Mouse (Mus musculus) thymus, postnatal 10 days (tissue): ENCODE results near the gene Suox.
"Not testable (repeated sequence)": the region's sequence is repeated elsewhere in the genome, so short reads cannot be mapped to it uniquely, and the experiment has no call there.

Source experiments
- DNase-seq, 2 experiments: peaks; one replicate each; pipeline ENCODE4 v3.0.0; 2021; ENCODE audit warnings: low spot score in 2 of 2

The Suox gene

DNA sequence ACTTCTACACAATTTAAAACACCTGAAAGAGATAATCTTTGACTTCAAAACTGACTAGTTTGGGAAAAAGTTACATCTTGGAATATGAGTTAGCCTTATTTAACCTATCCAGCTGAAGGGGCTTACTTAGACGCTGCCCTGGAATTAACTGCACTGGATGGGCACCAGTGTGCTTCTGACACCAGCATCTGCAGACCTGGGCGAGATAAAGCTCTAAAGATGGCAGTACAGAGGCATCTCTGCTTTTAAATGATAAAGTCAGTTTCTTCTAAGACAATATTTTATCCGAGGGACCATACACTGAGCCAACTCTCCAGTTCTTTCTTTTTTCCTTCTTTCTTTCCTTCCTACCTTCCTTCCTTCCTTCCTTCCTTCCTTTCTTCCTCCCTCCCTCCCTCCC is 9.1 kb downstream of the Suox start:
- no peak for DNase-seq

DNA sequence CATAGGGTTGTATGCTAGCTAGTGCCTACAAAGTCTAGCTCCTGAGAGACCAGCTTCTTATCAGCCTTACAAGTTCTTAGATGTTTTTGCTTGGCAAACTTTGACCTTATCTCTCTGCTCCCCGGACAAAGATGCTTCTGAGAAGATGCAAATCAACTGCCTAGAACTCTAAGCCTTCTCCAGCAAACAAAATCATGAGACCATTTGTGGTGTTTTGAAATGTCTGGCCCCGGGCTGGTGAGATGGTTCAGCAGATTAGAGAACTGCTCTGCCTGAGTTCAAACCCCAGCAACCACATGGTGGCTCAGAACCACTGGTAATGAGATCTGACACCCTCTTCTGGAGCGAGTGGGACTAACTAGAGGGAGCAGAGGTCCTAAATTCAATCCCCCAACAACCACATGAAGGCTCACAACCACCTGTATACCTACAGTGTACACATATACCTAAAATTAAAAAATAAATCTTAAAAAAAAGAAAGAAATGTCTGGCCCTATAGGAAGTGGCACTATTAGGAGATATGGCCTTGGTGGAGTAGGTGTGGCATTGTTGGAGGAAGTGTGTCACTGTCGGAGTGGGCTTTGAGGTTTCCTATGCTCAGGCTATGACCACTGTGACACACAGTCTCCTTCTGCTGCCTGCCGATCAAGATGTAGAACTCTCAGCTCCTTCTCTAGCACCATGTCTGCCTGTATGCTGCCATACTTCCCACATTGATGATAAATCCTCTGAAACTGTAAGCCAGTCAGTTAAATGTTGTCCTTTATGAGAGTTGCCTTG is 10.2 kb downstream of the Suox start:
- DNase-seq: no peak

DNA sequence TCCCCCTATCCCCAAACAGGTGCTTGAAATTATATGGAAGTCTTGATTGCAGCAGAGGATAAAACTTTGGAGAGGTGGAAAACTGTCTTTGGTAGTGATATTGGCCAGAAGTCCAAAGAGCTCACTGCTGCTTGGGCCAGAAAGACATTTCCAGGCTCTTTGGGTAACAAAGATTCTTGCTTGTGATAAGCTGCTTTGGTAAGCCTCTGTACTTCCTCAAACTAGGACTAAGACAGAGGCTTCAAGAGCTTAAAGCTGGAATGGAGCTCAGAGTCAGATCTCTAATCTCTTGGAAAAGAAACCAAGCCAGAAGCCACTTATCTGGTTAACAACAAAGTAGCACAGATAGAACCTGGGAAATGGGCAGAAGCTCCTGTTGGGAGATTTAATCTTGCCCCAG is 11.4 kb downstream of the Suox start:
- DNase-seq: no peak

DNA sequence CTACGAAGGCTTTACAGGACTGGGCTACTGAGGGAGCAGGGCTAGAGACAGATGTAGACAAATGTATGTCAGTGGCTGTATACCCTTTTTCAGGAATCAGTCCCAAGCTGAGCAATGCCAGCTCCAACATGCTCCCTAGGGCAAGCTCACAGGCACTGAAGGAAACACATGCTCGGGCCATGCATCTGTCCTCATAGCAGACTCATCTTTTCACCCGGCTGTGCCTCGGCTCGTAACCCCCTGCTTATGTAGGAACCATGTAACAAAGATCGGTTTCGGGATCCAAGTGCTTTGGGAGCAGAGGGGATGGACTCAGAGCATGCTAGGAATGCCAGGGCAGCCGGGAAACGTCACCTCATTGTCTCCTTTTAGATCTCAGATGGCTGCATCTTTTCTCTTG is 14.4 kb downstream of the Suox start:
- no peak for DNase-seq

DNA sequence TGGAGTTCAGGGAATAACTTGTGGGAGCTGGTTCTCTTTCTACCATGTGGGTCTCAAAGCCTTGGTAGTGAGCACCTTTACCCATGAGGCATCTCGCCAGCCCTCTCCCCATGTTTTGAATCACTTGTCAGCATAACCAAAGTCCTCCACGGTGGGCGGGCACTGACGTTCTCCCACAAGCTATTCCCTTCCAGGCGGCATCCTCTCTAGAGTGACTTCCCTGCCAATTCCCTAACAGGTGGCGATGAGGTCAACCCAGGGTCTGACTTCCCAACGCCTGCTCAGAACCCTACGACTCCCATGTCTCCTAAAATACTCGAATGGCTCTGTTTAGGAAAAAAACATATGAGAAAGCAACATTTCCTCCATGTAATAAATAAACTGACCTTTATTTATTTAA is 16.0 kb downstream of the Suox start:
- DNase-seq: no peak

DNA sequence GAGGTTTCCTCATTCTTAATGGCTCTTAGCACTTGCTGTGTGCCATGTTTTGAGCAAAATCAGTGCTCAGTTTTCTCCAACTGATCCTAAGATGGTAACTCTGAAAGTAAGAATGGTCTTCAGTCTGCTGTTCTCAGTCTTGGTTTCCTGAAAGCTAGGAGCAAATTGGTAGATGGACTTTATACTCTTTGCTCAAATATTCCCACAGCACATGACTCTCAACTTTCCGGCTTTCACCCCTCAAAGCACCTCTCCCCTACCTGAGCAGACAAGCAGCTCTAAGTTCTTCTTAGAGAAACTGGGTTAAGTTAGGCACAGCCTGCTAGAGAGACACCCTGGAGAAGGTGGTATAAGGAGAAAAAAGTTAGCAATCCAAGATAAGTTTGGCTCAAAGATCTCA is 17.1 kb downstream of the Suox start:
- DNase-seq: no peak

DNA sequence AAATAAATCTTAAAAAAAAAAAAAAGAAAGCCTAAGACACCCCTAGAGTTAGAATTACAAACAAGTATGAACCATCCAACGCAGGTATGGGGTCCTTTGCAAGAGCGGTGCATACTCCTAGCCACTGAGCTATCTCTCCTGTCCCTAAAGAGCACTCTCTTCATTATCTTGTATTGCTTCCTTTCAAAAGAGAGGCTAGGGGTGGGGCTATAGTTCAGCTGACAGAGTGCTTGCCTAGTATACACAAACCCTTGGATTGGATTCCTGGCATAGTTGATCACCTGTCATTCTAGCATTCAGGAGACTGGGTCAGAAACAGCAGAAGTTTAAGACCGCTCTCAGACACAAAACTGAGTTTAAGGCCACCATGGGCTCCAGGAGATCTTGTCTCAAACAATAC is 18.6 kb downstream of the Suox start:
- DNase-seq: no peak

DNA sequence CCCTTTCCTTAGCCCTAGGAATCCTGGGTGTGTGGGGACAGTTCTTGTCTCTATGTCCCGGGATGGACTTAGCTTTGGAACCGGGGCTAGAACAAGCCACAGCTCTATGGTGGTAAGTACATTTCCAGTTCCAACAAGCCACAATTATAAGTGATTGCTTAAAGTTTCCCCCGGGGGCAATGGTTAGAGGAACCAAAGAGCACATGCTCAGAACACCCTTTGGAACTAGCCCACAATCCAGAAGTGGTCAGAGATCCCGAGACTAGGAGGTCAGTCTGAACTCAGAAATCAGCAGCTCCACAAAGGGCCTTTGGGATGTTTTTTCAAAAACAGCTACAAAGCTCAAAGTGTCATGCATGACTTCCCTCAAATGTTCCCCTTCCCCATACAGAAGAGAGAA is 20.0 kb downstream of the Suox start:
- DNase-seq: no peak

DNA sequence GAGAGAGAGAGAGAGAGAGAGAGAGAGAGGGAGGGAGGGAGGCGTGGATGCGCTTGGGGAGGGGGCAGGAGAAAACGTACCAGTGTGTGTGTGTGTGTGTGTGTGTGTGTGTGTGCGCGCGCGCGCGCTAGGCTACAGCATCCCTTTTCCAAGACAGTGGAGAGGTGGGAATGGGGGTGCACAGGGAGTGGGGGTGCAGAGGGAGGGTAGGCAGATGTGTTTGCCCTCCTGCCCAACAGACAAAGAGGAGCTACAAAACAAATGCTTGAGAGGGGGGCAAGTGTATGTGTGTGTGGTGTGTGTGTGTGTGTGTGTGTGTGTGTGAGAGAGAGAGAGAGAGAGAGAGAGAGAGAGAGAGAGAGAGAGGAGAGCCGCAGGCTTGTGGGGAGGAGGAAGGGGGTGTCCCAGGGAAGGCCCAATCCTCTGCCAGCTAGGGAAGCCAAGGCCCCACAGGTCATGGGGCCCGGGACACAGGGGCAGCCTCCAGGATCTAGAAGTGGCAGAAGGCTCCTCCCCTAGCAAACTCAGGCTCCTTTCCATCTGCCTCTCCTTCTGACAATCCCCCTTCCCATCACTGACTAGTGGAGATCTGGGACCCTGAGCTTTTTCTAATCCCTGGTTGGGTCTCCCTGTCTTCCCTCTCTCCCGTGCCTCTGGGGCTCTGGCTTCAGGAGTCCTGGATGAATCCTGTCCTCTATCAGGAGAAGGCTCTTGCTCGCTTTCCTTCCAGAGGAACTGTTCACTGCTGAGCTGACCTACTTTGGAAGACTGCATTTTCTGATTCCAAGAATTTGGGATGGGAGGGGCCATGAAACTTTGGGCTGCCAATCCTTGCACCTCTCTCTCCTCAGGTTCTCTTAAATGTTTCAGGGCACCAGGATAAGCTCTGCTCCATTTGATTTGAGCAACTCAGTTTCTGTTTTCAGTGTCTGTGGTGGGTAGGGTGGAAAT is 27.5 kb downstream of the Suox start:
- peak in 1 of 2 experiments; percentile 35 for DNase-seq

DNA sequence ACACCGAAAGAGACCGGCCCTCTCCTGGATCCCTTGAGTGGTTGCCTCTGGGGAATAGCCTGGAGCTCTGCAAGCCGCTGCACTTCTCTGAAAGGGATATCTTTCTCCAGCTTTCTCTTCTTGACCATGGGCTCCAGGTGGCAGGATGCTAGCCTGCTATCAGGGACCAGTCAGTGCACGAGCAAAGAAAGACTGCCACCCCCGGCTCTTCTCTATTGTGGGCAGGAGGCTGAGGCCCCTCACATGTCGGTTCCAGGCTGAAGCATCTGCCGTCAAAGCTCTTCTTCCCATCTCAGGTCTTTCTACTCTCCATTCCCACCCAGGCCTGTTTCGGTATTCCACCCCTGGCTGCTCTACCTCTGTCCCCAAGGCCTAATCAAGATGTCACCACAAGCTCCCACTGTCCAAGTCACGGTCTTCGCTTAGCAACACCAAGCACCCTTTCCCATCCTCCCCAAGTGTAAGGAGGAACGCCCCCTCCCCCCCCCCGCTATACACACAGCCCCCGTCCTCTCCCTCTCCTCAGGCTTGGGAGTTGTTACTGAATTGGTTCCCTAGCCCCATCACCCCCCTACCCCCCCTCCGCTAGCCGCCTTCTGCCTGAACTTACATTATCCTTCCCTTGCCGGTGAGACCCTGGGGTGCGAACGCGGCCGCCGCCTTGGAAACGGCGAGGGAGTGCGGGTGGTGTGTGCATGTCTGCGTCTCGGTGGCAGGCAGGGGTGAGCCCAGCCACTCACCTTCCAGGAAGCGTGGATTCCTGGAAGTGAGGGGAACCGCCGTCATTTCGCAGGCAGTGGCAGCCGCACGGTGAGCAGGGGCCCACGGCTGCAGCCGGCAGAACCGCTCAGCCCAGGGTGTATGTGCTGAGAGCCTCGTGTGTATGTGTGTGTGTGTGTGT is 28.5 kb downstream of the Suox start, which contains the start of gene Ikzf4:
Gene Ikzf4, minus strand, starts transcription at position 881 of the 901 bp plus-strand sequence.
- DNase-seq: peak; percentile 27 to 38

DNA sequence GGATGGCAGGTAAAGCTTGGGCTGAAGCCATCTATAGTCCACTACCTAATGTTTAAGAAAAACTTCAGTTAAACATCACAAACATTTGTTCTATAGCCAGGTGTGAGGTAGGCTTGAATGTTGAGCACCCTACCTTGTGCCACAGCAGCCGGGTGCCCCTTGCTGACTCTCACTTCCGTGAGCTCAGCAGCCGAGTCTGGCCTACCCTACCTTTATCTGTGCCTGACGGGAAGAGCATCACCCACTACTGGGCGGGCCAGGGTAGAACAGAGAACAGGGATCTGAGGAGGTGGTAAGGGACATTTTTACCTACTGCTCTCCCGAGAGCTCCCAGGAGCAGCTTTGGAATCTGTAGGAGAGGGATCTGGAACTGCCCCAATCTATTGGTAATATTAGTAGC is 31.1 kb downstream of the Suox start:
- no peak for DNase-seq

DNA sequence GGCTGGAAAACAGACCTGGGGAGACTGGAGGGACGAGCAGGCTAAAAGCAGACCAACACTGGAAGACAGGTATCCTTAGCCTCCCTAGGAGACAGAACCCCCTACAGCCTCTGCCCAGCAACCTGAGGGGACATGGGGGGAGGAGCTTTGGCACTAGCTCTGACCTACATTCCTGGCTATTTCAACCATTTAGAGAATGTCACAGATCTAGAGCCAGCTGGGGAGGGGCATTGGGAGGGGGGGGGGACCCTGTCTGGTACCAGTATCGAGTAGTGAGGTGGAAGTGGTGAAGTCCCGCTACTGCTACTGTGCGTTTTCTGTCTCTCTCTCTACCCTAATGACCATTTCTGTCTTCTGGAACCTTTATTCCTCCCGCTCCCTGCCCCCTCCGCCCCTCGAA is 32.0 kb downstream of the Suox start:
- no peak for DNase-seq

DNA sequence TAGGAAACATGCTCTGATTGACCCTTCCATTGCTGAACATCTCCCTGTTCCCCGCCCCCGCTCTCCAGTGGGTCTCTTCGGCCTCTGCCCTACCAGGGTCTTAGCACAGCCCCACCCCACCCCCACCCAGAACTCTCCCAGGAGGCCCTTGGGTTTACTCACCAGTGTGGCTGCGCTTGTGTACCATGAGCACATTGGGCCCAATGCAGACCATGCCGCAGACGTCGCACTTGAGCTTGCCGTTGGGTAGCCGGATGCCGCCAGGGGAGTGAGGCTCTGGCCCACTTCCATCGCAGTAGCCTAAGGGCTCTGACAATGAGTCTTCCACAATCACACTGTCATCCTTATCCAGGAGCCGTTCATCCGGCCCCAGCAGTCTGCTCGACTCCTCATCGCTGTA is 33.0 kb downstream of the Suox start:
- no peak for DNase-seq

DNA sequence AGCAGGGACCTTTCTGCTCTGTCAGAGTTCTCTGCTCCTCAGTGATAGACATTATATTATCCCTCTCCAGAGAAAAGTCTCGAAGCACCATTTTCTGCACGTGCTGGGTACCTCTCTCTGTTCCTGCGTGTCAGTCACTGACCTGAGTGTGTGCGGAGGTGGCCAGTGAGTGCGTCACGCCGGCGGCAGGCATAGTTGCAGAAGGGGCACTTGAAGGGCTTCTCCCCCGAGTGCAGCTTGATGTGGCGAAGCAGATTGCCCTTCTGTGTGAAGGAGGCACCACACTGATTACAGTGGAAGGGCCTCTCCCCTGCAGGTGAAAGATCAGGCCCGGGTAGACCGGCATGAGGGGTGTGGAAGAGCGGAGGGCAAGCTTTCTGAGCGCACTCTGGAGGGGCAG is 33.9 kb downstream of the Suox start:
- DNase-seq: no peak

DNA sequence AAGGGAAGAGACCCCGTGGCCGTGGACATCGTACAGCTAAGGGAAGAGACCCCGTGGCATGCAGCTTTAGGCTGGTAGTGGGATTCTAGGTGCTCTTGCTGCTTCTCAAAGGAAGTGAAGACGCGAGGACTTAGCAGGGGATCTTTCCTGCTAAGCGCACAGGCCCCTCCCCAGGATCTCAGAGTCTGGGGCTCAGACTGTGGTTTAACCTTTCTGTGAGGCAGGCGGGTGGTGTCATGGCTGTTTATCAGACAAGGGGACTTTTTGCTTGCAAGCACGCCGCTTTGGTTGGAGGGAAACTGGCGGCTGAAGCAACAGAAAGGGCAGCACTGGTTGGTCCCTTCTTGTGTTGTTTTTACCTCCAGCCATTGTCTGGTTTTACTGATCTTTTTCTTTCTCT is 36.9 kb downstream of the Suox start:
- peak; percentile 72 to 74 for DNase-seq

DNA sequence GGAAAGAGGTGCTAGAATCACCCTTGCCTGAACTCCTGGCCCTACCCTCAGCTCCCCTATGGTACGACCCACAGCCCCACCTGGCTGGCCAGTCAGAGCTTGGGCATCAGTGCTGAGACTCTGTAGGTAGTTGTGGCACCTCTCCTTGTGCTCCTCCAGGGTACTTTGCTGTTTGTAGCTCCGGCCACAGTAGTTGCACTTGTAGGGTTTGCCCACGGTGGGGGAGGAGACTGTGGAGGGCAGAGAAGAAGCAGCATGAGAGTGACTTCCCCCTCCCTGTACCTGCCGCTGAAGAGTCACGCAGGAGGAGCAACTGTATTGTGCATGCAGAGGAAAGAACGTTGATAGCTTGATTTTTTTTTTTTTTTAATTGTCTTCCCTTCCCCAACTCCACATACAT is 37.3 kb downstream of the Suox start:
- DNase-seq: peak; percentile 46 to 53

DNA sequence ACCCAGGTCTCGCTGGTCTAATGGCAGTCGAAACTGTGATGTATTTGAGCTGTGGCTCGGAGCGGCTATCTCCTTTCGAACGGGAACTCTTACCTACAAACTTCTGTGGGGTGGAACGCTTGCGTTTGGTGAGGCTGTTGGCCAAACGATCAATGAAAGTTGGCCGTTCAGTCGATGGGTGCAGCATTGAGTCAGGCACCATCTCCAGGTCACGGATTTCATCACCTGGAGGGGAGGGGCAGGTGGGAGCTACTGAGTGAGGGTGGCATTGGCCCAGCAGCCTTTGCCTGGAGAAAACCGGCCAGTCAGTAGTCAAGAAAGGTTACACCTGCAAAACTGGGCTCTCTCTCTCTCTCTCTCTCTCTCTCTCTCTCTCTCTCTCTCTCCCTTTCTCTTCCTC is 38.2 kb downstream of the Suox start:
- no peak for DNase-seq

DNA sequence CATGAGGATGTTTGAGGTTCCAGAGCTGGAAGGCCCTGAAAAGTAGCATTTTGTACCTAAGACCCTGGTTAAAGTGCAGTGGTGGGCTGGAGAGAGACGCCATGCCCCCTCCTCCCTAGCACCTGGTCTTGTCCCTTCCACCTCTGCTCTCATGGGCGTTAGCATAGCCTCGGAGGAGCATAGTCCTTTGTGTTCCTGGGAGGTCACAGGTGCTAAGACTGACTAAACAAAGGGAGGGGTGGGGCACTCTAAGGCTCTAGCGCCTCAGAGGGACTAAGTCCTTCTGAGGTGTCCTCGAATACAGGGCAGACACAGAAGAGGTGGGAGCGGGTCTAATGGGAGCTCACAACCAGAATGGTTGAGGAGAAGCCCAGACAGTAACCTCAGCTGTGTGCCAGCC is 42.3 kb downstream of the Suox start:
- DNase-seq: no peak

DNA sequence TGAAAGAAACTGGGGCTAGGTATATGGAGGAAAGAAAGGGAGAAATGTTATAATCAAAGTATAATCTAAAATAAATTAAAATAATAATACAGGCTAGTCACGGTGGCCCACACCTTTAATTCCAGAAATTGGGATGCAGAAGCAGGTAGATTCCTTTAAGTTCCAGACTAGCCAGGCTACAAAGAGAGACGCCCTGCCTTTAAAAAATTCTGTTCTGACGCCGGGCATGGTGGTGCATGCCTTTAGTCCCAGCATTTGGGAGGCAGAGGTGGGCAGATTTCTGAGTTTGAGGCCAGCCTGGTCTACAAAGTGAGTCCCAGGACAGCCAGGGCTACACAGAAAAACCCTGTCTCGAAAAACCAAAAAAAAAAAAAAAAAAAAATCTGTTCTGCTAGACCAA is 43.6 kb downstream of the Suox start:
- not testable (repeated sequence) for DNase-seq

DNA sequence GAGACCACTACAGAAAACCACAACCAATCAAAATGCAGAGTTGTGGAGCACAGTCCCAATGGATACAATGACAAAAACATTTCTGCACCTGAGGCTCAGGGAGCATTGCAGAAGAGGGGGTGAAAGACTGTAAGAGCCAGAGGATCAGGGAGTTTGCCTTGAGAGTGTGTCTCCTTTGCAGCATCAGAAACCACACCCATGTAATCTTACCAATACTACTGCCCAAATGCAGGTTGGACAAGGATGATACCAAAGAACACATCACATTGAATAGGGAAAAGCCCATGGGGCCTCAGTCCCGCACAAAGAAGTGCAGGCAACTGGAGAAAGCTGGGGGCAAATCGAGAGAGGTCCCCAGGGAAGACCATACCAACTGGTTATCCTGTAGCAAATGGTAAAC is 44.1 kb downstream of the Suox start:
- DNase-seq: no peak

DNA sequence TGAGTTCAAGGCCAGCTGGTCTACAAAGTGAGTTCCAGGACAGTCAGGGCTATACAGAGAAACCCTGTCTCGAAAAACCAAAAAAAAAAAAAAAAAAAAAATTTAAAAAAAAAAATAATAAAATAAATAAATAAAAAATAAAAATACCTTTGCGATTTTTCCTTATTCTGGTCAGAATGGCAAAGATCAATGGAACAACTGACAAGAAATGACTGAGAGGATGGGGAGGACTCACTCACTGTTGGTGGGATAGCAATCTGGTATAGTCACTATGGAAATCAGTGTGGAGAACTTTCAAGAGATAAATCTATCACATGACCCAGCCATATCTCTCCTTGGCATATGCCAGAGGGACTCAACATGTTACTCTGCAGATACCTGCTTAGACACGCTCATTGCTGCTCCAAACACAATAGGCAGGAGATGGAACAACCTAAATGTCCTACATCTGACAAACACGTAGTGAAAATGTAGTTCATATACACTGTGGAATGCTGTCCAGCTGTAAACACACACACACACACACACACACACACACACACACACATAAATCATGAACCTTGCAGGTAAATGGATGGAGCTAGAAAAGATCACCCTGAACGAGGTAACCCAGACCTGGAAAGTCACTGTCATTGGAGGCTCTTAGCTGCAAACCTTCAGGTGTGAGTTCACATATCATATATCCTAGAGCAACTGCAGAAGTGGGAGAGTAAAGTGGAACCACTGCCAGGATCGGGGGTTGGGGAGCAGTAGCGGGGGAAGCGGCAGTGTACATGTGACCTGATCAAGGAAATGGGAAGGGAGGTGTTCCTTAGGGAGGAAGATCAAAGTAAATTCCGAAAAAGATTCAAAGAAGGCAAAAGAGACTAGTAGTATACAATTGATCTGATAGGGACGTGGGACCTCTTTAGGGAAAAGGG is 46.2 kb downstream of the Suox start:
- no peak for DNase-seq
